Mouse (Mus musculus): ENCODE results near the gene 4930523C07Rik. TPM values are rescaled to one million over a fixed set of nuclear protein-coding genes. Genes with fewer than 3 reads are reported as not detected.

The 4930523C07Rik gene
- total and polyA plus RNA-seq, 2 experiments from 2014 or later, result 2.1 to 3.6 TPM

GRCm38 (mm10) chr1:160036996-160037521 is 7.1 kb upstream of the 4930523C07Rik start:
- Histone ChIP-seq H3K9me3 (ENCODE audit: low read length) (no peaks in the 10 kb centered on the region), H3K4me2 (ENCODE audit: low read depth, low read length) (no peak overlapping the region), H3K9ac (replicated peaks; ENCODE audit: low read length) (no peak overlapping the region), H3K36me3 (ENCODE audit: insufficient read depth, low read length) (no peaks in the 10 kb centered on the region), H3K4me1 (ENCODE audit: insufficient read depth, low read length) (no peaks in the 10 kb centered on the region), H3K27me3 (ENCODE audit: insufficient read depth, low read length) (no peaks in the 10 kb centered on the region), H3K27ac (no peak overlapping the region), H3K4me3 (ENCODE audit: low read length) (no peak overlapping the region)
- WGBS, result 69% methylated on average over 5 of the region's 5 CpGs
- no peak for ATAC-seq
- DNase-seq (ENCODE audit: low spot score), result no peak
- TF ChIP-seq CTCF (IDR thresholded peaks at IDR 0.05; ENCODE audit: low read depth), result no peak

- Histone ChIP-seq H3K36me3 (ENCODE audit: insufficient read depth, low read length) (no peaks in the 10 kb centered on the region), H3K9me3 (ENCODE audit: low read length) (no peaks in the 10 kb centered on the region), H3K27ac (no peak overlapping the region), H3K4me3 (ENCODE audit: low read length) (no peak overlapping the region), H3K4me2 (ENCODE audit: low read depth, low read length) (no peak overlapping the region), H3K27me3 (ENCODE audit: insufficient read depth, low read length) (no peaks in the 10 kb centered on the region), H3K4me1 (ENCODE audit: insufficient read depth, low read length) (peaks cover 7% of the 10 kb centered on the region; the same call in 1 of the 2 replicates), H3K9ac (replicated peaks; ENCODE audit: low read length) (no peak overlapping the region)
- DNase-seq (ENCODE audit: low spot score) (no peak), ATAC-seq (no peak)
- WGBS, result 50% methylated on average over 7 of the region's 7 CpGs
- TF ChIP-seq CTCF (IDR thresholded peaks at IDR 0.05; ENCODE audit: low read depth), result no peak
These were observed 4.1 kb upstream of the 4930523C07Rik start for GRCm38 (mm10) chr1:160039951-160040645.

- Histone ChIP-seq H3K4me1 (ENCODE audit: insufficient read depth, low read length) (peaks cover 7% of the 10 kb centered on the region; the same call in 1 of the 2 replicates), H3K4me2 (ENCODE audit: low read depth, low read length) (no peak overlapping the region), H3K9me3 (ENCODE audit: low read length) (no peaks in the 10 kb centered on the region), H3K9ac (replicated peaks; ENCODE audit: low read length) (no peak overlapping the region), H3K27me3 (ENCODE audit: insufficient read depth, low read length) (no peaks in the 10 kb centered on the region), H3K36me3 (ENCODE audit: insufficient read depth, low read length) (no peaks in the 10 kb centered on the region), H3K27ac (no peak overlapping the region), H3K4me3 (ENCODE audit: low read length) (no peak overlapping the region)
- TF ChIP-seq CTCF (IDR thresholded peaks at IDR 0.05; ENCODE audit: low read depth), result no peak
- no peak for ATAC-seq
- 96% methylated on average over 7 of the region's 7 CpGs for WGBS
- no peak for DNase-seq (ENCODE audit: low spot score)
These were observed 2.9 kb upstream of the 4930523C07Rik start for GRCm38 (mm10) chr1:160041264-160041775.

GRCm38 (mm10) chr1:160042351-160042750 is 1.8 kb upstream of the 4930523C07Rik start:
- 73% methylated on average over 7 of the region's 7 CpGs for WGBS
- no peaks in the 10 kb centered on the region for H3K36me3 ChIP-seq (ENCODE audit: insufficient read depth, low read length)
- no peaks in the 10 kb centered on the region for H3K9me3 ChIP-seq (ENCODE audit: low read length)
- H3K27ac ChIP-seq, result no peak overlapping the region
- H3K4me3 ChIP-seq (ENCODE audit: low read length), result no peak overlapping the region
- H3K4me1 ChIP-seq (ENCODE audit: insufficient read depth, low read length), result peaks cover 7% of the 10 kb centered on the region; the same call in 1 of the 2 replicates
- DNase-seq (ENCODE audit: low spot score) (no peak), ATAC-seq (no peak)
- no peak overlapping the region for H3K4me2 ChIP-seq (ENCODE audit: low read depth, low read length)
- no peaks in the 10 kb centered on the region for H3K27me3 ChIP-seq (ENCODE audit: insufficient read depth, low read length)
- no peak overlapping the region for H3K9ac ChIP-seq (replicated peaks; ENCODE audit: low read length)
- TF ChIP-seq CTCF (IDR thresholded peaks at IDR 0.05; ENCODE audit: low read depth), result no peak

- no peaks in the 10 kb centered on the region for H3K9me3 ChIP-seq (ENCODE audit: low read length)
- no peak overlapping the region for H3K4me3 ChIP-seq (ENCODE audit: low read length)
- WGBS, result 91% methylated on average over 13 of the region's 13 CpGs
- H3K27me3 ChIP-seq (ENCODE audit: insufficient read depth, low read length), result no peaks in the 10 kb centered on the region
- no peak overlapping the region for H3K9ac ChIP-seq (replicated peaks; ENCODE audit: low read length)
- peaks cover 7% of the 10 kb centered on the region; the same call in 1 of the 2 replicates for H3K4me1 ChIP-seq (ENCODE audit: insufficient read depth, low read length)
- ATAC-seq (0 out of 2 replicates have a peak, but pooled peaks have one; percentile 12), DNase-seq (ENCODE audit: low spot score) (no peak)
- peak overlapping the region; percentile 64; the same call in 1 of the 2 replicates for H3K4me2 ChIP-seq (ENCODE audit: low read depth, low read length)
- no peaks in the 10 kb centered on the region for H3K36me3 ChIP-seq (ENCODE audit: insufficient read depth, low read length)
- no peak for TF ChIP-seq CTCF (IDR thresholded peaks at IDR 0.05; ENCODE audit: low read depth)
- H3K27ac ChIP-seq, result no peak overlapping the region
These were observed 759 bp upstream of the 4930523C07Rik start for GRCm38 (mm10) chr1:160043271-160043975.

GRCm38 (mm10) chr1:160045056-160045715 is 1.0 kb downstream of the 4930523C07Rik start:
- Histone ChIP-seq H3K9me3 (ENCODE audit: low read length) (no peaks in the 10 kb centered on the region), H3K4me3 (ENCODE audit: low read length) (peak overlapping the region; percentile 42), H3K9ac (replicated peaks; ENCODE audit: low read length) (0 out of 2 replicates have a peak overlapping the region, but pooled peaks have one; percentile 28), H3K27me3 (ENCODE audit: insufficient read depth, low read length) (no peaks in the 10 kb centered on the region), H3K27ac (no peak overlapping the region), H3K36me3 (ENCODE audit: insufficient read depth, low read length) (no peaks in the 10 kb centered on the region), H3K4me1 (ENCODE audit: insufficient read depth, low read length) (peaks cover 7% of the 10 kb centered on the region; the same call in 1 of the 2 replicates), H3K4me2 (ENCODE audit: low read depth, low read length) (peak overlapping the region; percentile 64)
- TF ChIP-seq CTCF (IDR thresholded peaks at IDR 0.05; ENCODE audit: low read depth), result no peak
- 65% methylated on average over 3 of the region's 3 CpGs for WGBS
- ATAC-seq, result no peak
- no peak for DNase-seq (ENCODE audit: low spot score)

All from hindbrain, postnatal 0 days (tissue).